Mouse (Mus musculus) hindbrain, embryonic 14.5 days (tissue): Measurements from ENCODE around the gene Dut. TPM values are rescaled to one million over a fixed set of nuclear protein-coding genes. Genes with fewer than 3 reads are reported as not detected.

Experiments
- ATAC-seq: fragments of 200-750 bp; cut with Nextera tagmentation; 2 replicates; pipeline ENCODE4 v1.8.0; 2017; ENCODE audit warnings: moderate number of reproducible peaks, mild to moderate bottlenecking, moderate TSS enrichment, moderate library complexity; ENCODE audit not compliant: low FRiP score
- DNase-seq: peaks from one replicate; pipeline ENCODE4 v3.0.0-alpha.2; 2015; ENCODE audit warnings: low spot score
- H3K27ac ChIP-seq: fragments of 300-500 bp; sonication (generic); 2 replicates; pipeline ENCODE4 v1.5.1; 2014; ENCODE audit warnings: mild to moderate bottlenecking, moderate library complexity
- H3K27me3 ChIP-seq: fragments of 300-500 bp; sonication (generic); 2 replicates; pipeline ENCODE4 v1.6.1; 2014; ENCODE audit warnings: mild to moderate bottlenecking, low read length, mixed read lengths; ENCODE audit not compliant: control insufficient read depth, insufficient read depth
- H3K36me3 ChIP-seq: fragments of 300-500 bp; sonication (generic); replicated peaks from 2 replicates; pipeline ENCODE4 v1.6.1; 2014; ENCODE audit not compliant: control insufficient read depth, insufficient read depth
- H3K4me1 ChIP-seq: fragments of 300-500 bp; sonication (generic); replicated peaks from 2 replicates; pipeline ENCODE4 v1.6.1; 2014; ENCODE audit warnings: antibody characterized with exemption, low read length, mixed read lengths; ENCODE audit not compliant: control insufficient read depth, insufficient read depth
- H3K4me2 ChIP-seq: fragments of 300-500 bp; sonication (generic); replicated peaks from 2 replicates; pipeline ENCODE4 v1.6.1; 2014; ENCODE audit warnings: mild to moderate bottlenecking, moderate library complexity
- H3K4me3 ChIP-seq: fragments of 300-500 bp; sonication (generic); replicated peaks from 2 replicates; pipeline ENCODE4 v1.5.1; 2014; ENCODE audit warnings: mild to moderate bottlenecking, low read length
- H3K9ac ChIP-seq: fragments of 300-500 bp; sonication (generic); 2 replicates; pipeline ENCODE4 v1.6.1; 2014
- H3K9me3 ChIP-seq: fragments of 300-500 bp; sonication (generic); 2 replicates; pipeline ENCODE4 v1.6.1; 2016; ENCODE audit warnings: low read length; ENCODE audit not compliant: control insufficient read depth
- WGBS: fragments of 180-500 bp; shearing (Covaris S2); extraction: QIAGEN DNeasy Blood & Tissue Kit; methylation state at CpG from one replicate; pipeline ENCODE4 v1.1.7; 2014; 5-methylcytosine and 5-hydroxymethylcytosine counted together
- polyA plus RNA-seq: library from polyadenylated mRNA; unstranded; fragments of >200 nt; fragmentation: Nextera tagmentation; extraction: Ambion mirVana; gene quantifications from 2 replicates; pipeline ENCODE4 v1.2.1, GENCODE M21; 2014

Dut gene
- polyA plus RNA-seq, 1 experiment from 2014 or later: 81.8 TPM

DNA sequence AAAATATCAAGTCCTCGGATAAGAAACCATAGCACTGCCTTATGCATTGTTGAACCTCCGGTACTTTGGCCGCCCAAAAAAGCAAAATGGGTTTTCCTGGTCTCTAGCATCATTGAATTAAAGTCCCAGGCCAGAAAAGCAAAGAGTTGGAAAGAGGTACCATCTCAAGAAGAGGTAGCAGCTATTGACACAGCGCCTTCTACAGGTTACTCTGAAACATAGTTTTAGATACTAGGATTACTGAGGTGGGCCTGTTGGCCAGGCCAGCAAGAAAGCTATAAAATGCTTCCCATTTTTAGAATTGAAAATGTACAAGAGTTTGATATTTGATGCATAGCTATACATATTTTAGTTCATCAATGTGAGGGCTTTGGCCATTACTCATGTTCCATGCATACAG is 2.9 kb downstream of the Dut start:
- H3K9me3 ChIP-seq: peaks cover 12% of the 10 kb centered on the region; the same call in 1 of the 2 replicates
- peaks cover 12% of the 10 kb centered on the region for H3K4me1 ChIP-seq
- no peak overlapping the region for H3K4me3 ChIP-seq
- ATAC-seq (no peak), DNase-seq (no peak)
- no peak overlapping the region for H3K9ac ChIP-seq
- no peaks in the 10 kb centered on the region for H3K27me3 ChIP-seq
- H3K27ac ChIP-seq: no peak overlapping the region
- no peak overlapping the region for H3K4me2 ChIP-seq
- WGBS: 94% methylated on average over 4 of the region's 4 CpGs
- H3K36me3 ChIP-seq: peaks cover 17% of the 10 kb centered on the region; the same call in 1 of the 2 replicates

GRCm38 (mm10) chr2:125251781-125252180 is 4.8 kb downstream of the Dut start:
- Histone ChIP-seq H3K4me1 (peaks cover 7% of the 10 kb centered on the region), H3K4me3 (no peak overlapping the region), H3K27ac (no peak overlapping the region), H3K9ac (no peak overlapping the region), H3K27me3 (no peaks in the 10 kb centered on the region), H3K9me3 (peaks cover 12% of the 10 kb centered on the region; the same call in 1 of the 2 replicates), H3K4me2 (no peak overlapping the region), H3K36me3 (peaks cover 20% of the 10 kb centered on the region)
- DNase-seq (no peak), ATAC-seq (no peak)
- 89% methylated on average over 4 of the region's 4 CpGs for WGBS

- no peak overlapping the region for H3K4me2 ChIP-seq
- H3K9ac ChIP-seq: no peak overlapping the region
- H3K27me3 ChIP-seq: no peaks in the 10 kb centered on the region
- H3K4me1 ChIP-seq: peaks cover 7% of the 10 kb centered on the region
- H3K9me3 ChIP-seq: peaks cover 12% of the 10 kb centered on the region; the same call in 1 of the 2 replicates
- ATAC-seq (no peak), DNase-seq (peak; percentile 45)
- H3K36me3 ChIP-seq: peaks cover 24% of the 10 kb centered on the region
- WGBS: 75% methylated on average over 2 of the region's 2 CpGs
- H3K4me3 ChIP-seq: no peak overlapping the region
- H3K27ac ChIP-seq: no peak overlapping the region
These were observed 5.3 kb downstream of the Dut start for GRCm38 (mm10) chr2:125252275-125252674.

GRCm38 (mm10) chr2:125253699-125254098 is 6.7 kb downstream of the Dut start:
- Histone ChIP-seq H3K9me3 (peaks cover 12% of the 10 kb centered on the region; the same call in 1 of the 2 replicates), H3K27me3 (no peaks in the 10 kb centered on the region), H3K9ac (no peak overlapping the region), H3K4me2 (no peak overlapping the region), H3K27ac (no peak overlapping the region), H3K36me3 (peaks cover 35% of the 10 kb centered on the region), H3K4me1 (no peaks in the 10 kb centered on the region; the same call in 1 of the 2 replicates), H3K4me3 (no peak overlapping the region)
- ATAC-seq (no peak), DNase-seq (no peak)
- WGBS: 98% methylated on average over 6 of the region's 6 CpGs

GRCm38 (mm10) chr2:125254630-125255029 is 7.6 kb downstream of the Dut start:
- H3K9ac ChIP-seq: no peak overlapping the region
- WGBS: 92% methylated on average over 3 of the region's 3 CpGs
- H3K4me3 ChIP-seq: no peak overlapping the region
- ATAC-seq (no peak), DNase-seq (no peak)
- H3K36me3 ChIP-seq: peaks cover 35% of the 10 kb centered on the region
- peaks cover 12% of the 10 kb centered on the region; the same call in 1 of the 2 replicates for H3K9me3 ChIP-seq
- H3K27ac ChIP-seq: no peak overlapping the region
- no peaks in the 10 kb centered on the region for H3K27me3 ChIP-seq
- no peak overlapping the region for H3K4me2 ChIP-seq
- no peaks in the 10 kb centered on the region for H3K4me1 ChIP-seq

- no peak overlapping the region for H3K4me2 ChIP-seq
- no peak for ATAC-seq
- WGBS: 95% methylated on average over 3 of the region's 3 CpGs
These were observed 8.9 kb downstream of the Dut start for GRCm38 (mm10) chr2:125255886-125256285.

DNA sequence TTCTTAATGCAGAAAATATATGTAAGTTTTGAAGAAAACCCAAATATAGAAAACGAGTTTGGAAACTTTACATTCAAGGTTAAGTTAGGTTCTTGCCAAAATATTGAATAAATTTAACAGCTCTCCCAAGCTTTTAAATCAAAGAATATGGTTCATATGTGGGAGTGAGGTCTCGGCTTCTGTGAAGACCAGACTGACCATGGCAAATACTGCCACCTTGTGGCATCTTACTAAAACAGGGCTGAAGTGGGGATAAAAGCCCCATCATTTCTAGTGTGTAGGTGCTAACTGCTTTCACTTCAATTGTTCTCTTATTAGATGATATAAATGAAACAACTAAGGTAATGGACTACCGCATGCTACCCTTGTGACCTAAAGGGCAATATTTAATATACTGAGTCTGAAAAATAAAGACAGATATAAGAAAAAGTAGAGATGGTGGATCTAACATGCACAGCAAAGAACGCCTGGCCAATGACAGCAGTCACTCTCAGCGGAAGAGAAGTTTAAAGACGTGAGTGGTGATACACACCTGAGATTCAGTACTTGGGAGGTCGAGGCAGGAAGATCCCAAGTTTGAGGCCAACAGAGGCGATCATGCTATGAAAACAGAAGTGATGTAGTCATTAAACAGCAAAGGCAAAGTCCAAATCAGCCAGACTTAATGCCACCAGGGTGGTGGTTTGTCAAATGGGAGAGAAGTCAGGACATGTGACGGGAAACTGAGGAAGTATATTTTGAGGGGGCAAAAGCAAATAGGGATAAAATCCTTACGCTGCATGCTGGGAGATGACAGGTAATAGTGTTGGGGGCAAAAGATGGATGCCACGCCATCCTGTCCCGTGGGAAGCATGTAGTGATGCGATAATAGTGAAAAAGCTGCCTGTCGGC is 12.5 kb downstream of the Dut start:
- 0 out of 2 replicates have a peak, but pooled peaks cover 3% of the 10 kb centered on the region for H3K4me1 ChIP-seq
- H3K9ac ChIP-seq: no peak overlapping the region
- H3K9me3 ChIP-seq: 0 out of 2 replicates have a peak, but pooled peaks cover 3% of the 10 kb centered on the region
- no peak overlapping the region for H3K4me2 ChIP-seq
- ATAC-seq (no peak), DNase-seq (peak; percentile 55)
- WGBS: 85% methylated on average over 14 of the region's 14 CpGs
- peaks cover 20% of the 10 kb centered on the region for H3K36me3 ChIP-seq
- H3K27ac ChIP-seq: no peak overlapping the region
- H3K27me3 ChIP-seq: no peaks in the 10 kb centered on the region
- no peak overlapping the region for H3K4me3 ChIP-seq

More at GRCm38 (mm10) chr2:125255886-125256285, 8.9 kb downstream of the Dut start:
- no peak for DNase-seq
- H3K4me3 ChIP-seq: no peak overlapping the region
- no peaks in the 10 kb centered on the region for H3K27me3 ChIP-seq
- no peak overlapping the region for H3K9ac ChIP-seq
- no peaks in the 10 kb centered on the region for H3K4me1 ChIP-seq
- H3K9me3 ChIP-seq: peaks cover 12% of the 10 kb centered on the region; the same call in 1 of the 2 replicates
- peaks cover 32% of the 10 kb centered on the region for H3K36me3 ChIP-seq
- H3K27ac ChIP-seq: no peak overlapping the region

DNA sequence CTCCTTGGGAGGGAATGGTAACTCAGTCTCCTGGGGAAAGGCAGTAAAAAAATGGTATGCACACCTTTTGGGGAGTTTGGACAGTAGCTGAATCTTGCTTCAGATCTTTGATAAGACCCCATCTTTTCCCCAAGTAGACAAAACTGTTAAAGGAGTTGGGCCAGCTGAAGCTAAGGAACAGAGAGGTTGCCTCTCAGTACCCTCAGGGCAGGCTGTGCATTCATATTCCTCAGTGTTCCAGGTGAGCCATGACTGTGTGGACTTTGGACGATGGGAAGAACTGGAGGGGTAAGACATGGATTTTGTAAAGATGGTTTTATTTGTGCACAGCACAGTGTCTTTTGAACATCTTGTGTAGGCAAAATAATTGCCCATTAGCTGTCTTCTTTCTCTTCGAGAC is 13.3 kb downstream of the Dut start:
- Histone ChIP-seq H3K4me3 (no peak overlapping the region), H3K9ac (no peak overlapping the region), H3K27ac (no peak overlapping the region), H3K36me3 (peaks cover 18% of the 10 kb centered on the region), H3K4me2 (no peak overlapping the region), H3K4me1 (0 out of 2 replicates have a peak, but pooled peaks cover 3% of the 10 kb centered on the region), H3K9me3 (no peaks in the 10 kb centered on the region), H3K27me3 (no peaks in the 10 kb centered on the region)
- ATAC-seq (no peak), DNase-seq (no peak)
- 85% methylated on average over 2 of the region's 2 CpGs for WGBS

- no peak overlapping the region for H3K4me2 ChIP-seq
These were observed 16.1 kb downstream of the Dut start for GRCm38 (mm10) chr2:125263056-125263455.

More at GRCm38 (mm10) chr2:125263056-125263455, 16.1 kb downstream of the Dut start:
- H3K27ac ChIP-seq: no peak overlapping the region
- ATAC-seq (0 out of 2 replicates have a peak, but pooled peaks have one; percentile 64), DNase-seq (peak; percentile 77)
- 0 out of 2 replicates have a peak, but pooled peaks cover 3% of the 10 kb centered on the region for H3K4me1 ChIP-seq
- peaks cover 3% of the 10 kb centered on the region; the same call in 1 of the 2 replicates for H3K36me3 ChIP-seq
- no peaks in the 10 kb centered on the region for H3K27me3 ChIP-seq
- H3K9me3 ChIP-seq: no peaks in the 10 kb centered on the region
- H3K9ac ChIP-seq: no peak overlapping the region
- no peak overlapping the region for H3K4me3 ChIP-seq
- WGBS: 16% methylated on average over 5 of the region's 5 CpGs
